Mouse (Mus musculus): ENCODE measurements around the gene Olfr1051. TPM values are rescaled to one million over a fixed set of nuclear protein-coding genes. Genes with fewer than 3 reads are reported as not detected.
"Not testable (repeated sequence)": the region's sequence is repeated elsewhere in the genome, so short reads cannot be mapped to it uniquely, and the experiment has no call there.

The Olfr1051 gene
- not detected in 2 replicates for polyA plus RNA-seq (2015; fragmentation: Nextera tagmentation; extraction: Ambion mirVana)

DNA sequence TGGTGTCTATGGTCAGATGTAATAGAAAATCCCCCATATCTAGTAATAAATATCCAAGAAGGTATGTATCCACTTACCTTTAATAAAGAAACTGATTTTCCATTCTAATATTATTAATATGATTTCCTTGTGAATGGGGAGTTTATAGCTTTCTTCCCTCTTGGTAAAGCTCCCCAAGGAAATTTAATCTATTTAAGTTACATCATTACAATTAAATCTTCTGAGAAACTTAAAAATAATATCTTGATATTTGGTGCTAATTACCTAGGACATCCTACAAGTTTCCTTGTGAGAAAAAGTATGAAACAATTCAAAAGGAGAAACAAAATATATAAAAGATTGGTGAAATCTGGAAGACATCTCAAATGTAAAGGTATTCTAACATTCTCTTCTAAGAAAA is at the start of gene Olfr1051:
Gene Olfr1051, minus strand, starts transcription at position 101 of the 400 bp plus-strand sequence.
- not testable (repeated sequence) for H3K9me3 ChIP-seq; H3K4me3 ChIP-seq; H3K4me2 ChIP-seq; H3K27me3 ChIP-seq; H3K27ac ChIP-seq (replicated peaks); H3K4me1 ChIP-seq (replicated peaks); ATAC-seq (ENCODE audit: low FRiP score, low read depth); H3K36me3 ChIP-seq; H3K9ac ChIP-seq

DNA sequence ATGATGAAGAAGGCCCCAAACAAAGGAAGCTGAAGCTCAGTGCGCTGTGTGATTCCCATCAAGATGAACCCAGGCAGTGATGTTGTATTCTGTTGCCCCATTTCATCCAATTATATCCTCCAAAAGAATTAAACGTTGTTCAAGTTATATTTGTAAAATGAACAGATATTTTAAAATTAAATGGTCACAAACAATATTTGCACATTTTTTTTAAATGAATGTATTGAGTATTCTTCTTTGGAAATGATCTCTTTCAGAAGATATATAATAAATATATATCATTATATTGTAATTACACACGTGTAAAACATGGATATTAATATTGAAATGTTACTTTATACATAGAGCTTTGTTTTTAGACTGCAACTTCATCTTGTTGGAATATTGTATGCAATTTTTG is 36.3 kb upstream of the Olfr1051 start, which contains the start of gene Olfr1053:
Gene Olfr1053, minus strand, starts transcription at position 101 of the 400 bp plus-strand sequence.
- no peaks in the 10 kb centered on the region for H3K27me3 ChIP-seq
- no peaks in the 10 kb centered on the region for H3K4me1 ChIP-seq (replicated peaks)
- no peak within 1 kb of the TSS for H3K4me3 ChIP-seq
- no peak for ATAC-seq (ENCODE audit: low FRiP score, low read depth)
- no peak within 1 kb of the TSS for H3K27ac ChIP-seq (replicated peaks)
- H3K36me3 ChIP-seq, result no peaks in the 10 kb centered on the region
- no peaks in the 10 kb centered on the region for H3K9me3 ChIP-seq
- 65% methylated on average over 3 of the region's 3 CpGs for WGBS
- H3K4me2 ChIP-seq, result no peak within 1 kb of the TSS
- H3K9ac ChIP-seq, result no peak within 1 kb of the TSS

DNA sequence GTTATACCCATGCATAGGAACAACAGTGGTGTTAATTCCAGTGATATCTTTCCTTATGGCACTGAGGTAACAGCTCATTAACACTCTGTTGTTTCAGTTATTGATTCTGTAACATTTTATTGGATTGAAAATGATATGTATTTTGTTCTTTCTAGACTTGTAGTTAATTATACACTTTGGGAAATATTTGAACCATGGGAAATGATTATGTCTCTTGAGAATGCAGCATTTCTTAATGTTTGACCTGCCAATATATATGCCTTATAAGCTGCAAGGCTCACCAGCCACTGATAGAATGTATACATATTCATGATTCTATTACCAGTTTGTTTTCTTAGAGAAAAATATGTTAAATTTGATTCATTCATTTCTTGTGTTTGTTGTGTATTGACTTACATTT is 13.3 kb upstream of the Olfr1051 start, which contains the start of gene Olfr1052:
Gene Olfr1052, plus strand, starts transcription at position 301 of the 400 bp plus-strand sequence.
- Histone ChIP-seq H3K4me3 (no peak within 1 kb of the TSS), H3K9ac (no peak within 1 kb of the TSS), H3K4me1 (replicated peaks) (no peaks in the 10 kb centered on the region), H3K27ac (replicated peaks) (no peak within 1 kb of the TSS), H3K9me3 (no peaks in the 10 kb centered on the region), H3K36me3 (no peaks in the 10 kb centered on the region), H3K4me2 (no peak within 1 kb of the TSS), H3K27me3 (no peaks in the 10 kb centered on the region)
- no peak for ATAC-seq (ENCODE audit: low FRiP score, low read depth)

DNA sequence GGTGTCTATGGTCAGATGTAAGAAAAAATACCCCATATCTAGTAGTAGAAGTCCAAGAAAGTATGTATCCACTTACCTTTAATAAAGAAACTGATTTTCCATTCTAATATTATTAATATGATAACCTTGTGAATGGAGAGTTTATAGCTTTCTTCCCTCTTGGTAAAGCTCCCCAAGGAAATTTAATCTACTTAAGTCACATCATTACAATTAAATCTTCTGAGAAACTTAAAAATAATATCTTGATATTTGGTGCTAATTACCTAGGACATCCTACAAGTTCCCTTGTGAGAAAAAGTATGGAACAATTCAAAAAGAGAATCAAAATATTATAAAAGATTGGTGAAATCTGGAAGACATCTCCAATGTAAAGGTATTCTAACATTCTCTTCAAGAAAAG is 20.7 kb downstream of the Olfr1051 start, which contains the start of gene Olfr1049:
Gene Olfr1049, minus strand, starts transcription at position 101 of the 400 bp plus-strand sequence.
- not testable (repeated sequence) for H3K4me2 ChIP-seq; H3K27ac ChIP-seq (replicated peaks); H3K4me3 ChIP-seq; H3K27me3 ChIP-seq; ATAC-seq (ENCODE audit: low FRiP score, low read depth); H3K9me3 ChIP-seq; H3K9ac ChIP-seq; H3K36me3 ChIP-seq; H3K4me1 ChIP-seq (replicated peaks)

DNA sequence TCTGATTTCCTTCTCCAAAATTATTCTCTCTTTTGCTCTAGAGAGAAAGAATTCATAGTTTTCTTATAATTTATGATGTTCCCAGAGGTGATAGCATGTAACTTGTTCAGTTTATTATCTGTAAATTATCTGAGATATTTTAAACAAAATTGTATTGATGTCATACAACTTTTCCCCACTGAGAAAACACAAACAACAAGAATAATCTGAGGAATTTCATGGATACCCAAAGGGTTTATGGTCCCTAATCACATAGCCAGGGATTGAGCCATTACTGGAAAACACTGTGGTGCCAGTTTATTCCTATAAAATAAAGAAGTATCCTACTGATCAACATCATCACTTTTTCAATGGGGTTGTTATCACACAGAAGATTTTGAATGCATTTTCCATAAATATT is 38.7 kb downstream of the Olfr1051 start, which contains the start of gene Olfr1048:
Gene Olfr1048, minus strand, starts transcription at position 101 of the 400 bp plus-strand sequence.
- H3K27ac ChIP-seq (replicated peaks), result no peak within 1 kb of the TSS
- no peak for ATAC-seq (ENCODE audit: low FRiP score, low read depth)
- no peaks in the 10 kb centered on the region for H3K9me3 ChIP-seq
- H3K9ac ChIP-seq, result no peak within 1 kb of the TSS
- H3K27me3 ChIP-seq, result no peaks in the 10 kb centered on the region
- no peak within 1 kb of the TSS for H3K4me3 ChIP-seq
- no peaks in the 10 kb centered on the region for H3K4me1 ChIP-seq (replicated peaks)
- no peaks in the 10 kb centered on the region for H3K36me3 ChIP-seq
- H3K4me2 ChIP-seq, result no peak within 1 kb of the TSS

DNA sequence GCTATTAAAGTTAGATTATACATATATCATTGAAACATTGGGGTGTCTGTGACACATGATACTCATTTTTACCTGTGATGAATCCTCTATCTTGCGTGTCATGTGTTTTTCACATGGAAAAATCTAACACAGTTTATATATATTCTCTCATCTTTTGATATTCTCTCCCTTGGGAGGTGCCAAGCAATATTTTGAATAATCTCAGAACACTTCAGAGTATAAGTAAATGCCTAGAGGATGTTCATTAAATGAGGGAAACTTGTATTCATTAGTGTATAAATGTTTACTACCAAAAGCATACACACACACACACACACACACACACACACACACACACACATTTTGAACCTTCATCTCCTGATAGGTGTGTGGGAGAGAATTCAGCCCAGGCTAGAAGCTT is 47.6 kb downstream of the Olfr1051 start, which contains the start of gene Olfr1047:
Gene Olfr1047, minus strand, starts transcription at position 101 of the 400 bp plus-strand sequence.
- H3K27ac ChIP-seq (replicated peaks), result no peak within 1 kb of the TSS
- H3K4me1 ChIP-seq (replicated peaks), result no peaks in the 10 kb centered on the region
- WGBS, result 98% methylated on average over 1 of the region's 1 CpGs
- no peaks in the 10 kb centered on the region for H3K9me3 ChIP-seq
- no peak within 1 kb of the TSS for H3K4me3 ChIP-seq
- no peak within 1 kb of the TSS for H3K4me2 ChIP-seq
- H3K27me3 ChIP-seq, result no peaks in the 10 kb centered on the region
- no peak for ATAC-seq (ENCODE audit: low FRiP score, low read depth)
- no peaks in the 10 kb centered on the region for H3K36me3 ChIP-seq
- no peak within 1 kb of the TSS for H3K9ac ChIP-seq

Other genes with a start within 250 kb of the Olfr1051 start
- gene Olfr1034, start 233.2 kb downstream of the Olfr1051 start, polyA plus RNA-seq (2015; fragmentation: Nextera tagmentation; extraction: Ambion mirVana), result not detected in 2 replicates
- gene Olfr1036, start 205.1 kb downstream of the Olfr1051 start, polyA plus RNA-seq (2015; fragmentation: Nextera tagmentation; extraction: Ambion mirVana), result not detected in 2 replicates
- gene Olfr1037, start 191.7 kb downstream of the Olfr1051 start, polyA plus RNA-seq (2015; fragmentation: Nextera tagmentation; extraction: Ambion mirVana), result not detected in 2 replicates
- gene Olfr1039, start 143.2 kb downstream of the Olfr1051 start, polyA plus RNA-seq (2015; fragmentation: Nextera tagmentation; extraction: Ambion mirVana), result not detected in 2 replicates
- gene Olfr1040, start 132.4 kb downstream of the Olfr1051 start, polyA plus RNA-seq (2015; fragmentation: Nextera tagmentation; extraction: Ambion mirVana), result not detected in 2 replicates
- gene Olfr1042, start 117.2 kb downstream of the Olfr1051 start, polyA plus RNA-seq (2015; fragmentation: Nextera tagmentation; extraction: Ambion mirVana), result not detected in 2 replicates
- gene Olfr1043, start 111.6 kb downstream of the Olfr1051 start, polyA plus RNA-seq (2015; fragmentation: Nextera tagmentation; extraction: Ambion mirVana), result not detected in 2 replicates
- gene Olfr1044, start 101.3 kb downstream of the Olfr1051 start, polyA plus RNA-seq (2015; fragmentation: Nextera tagmentation; extraction: Ambion mirVana), result not detected in 2 replicates
- not detected in 2 replicates for gene Olfr52, start 93.4 kb downstream of the Olfr1051 start, polyA plus RNA-seq (2015; fragmentation: Nextera tagmentation; extraction: Ambion mirVana)
- gene Olfr1045, start 76.1 kb downstream of the Olfr1051 start, polyA plus RNA-seq (2015; fragmentation: Nextera tagmentation; extraction: Ambion mirVana), result not detected in 2 replicates
- not detected in 2 replicates for gene Olfr1046, start 59.8 kb downstream of the Olfr1051 start, polyA plus RNA-seq (2015; fragmentation: Nextera tagmentation; extraction: Ambion mirVana)
- not detected in 2 replicates for gene Olfr1047, start 47.7 kb downstream of the Olfr1051 start, polyA plus RNA-seq (2015; fragmentation: Nextera tagmentation; extraction: Ambion mirVana)
- gene Olfr1048, start 38.8 kb downstream of the Olfr1051 start, polyA plus RNA-seq (2015; fragmentation: Nextera tagmentation; extraction: Ambion mirVana), result not detected in 2 replicates
- not detected in 2 replicates for gene Olfr1049, start 20.8 kb downstream of the Olfr1051 start, polyA plus RNA-seq (2015; fragmentation: Nextera tagmentation; extraction: Ambion mirVana)
- gene Olfr1052, start 13.4 kb upstream of the Olfr1051 start, polyA plus RNA-seq (2015; fragmentation: Nextera tagmentation; extraction: Ambion mirVana), result not detected in 2 replicates
- not detected in 2 replicates for gene Olfr1053, start 36.2 kb upstream of the Olfr1051 start, polyA plus RNA-seq (2015; fragmentation: Nextera tagmentation; extraction: Ambion mirVana)
- not detected in 2 replicates for gene Olfr1054, start 56.3 kb upstream of the Olfr1051 start, polyA plus RNA-seq (2015; fragmentation: Nextera tagmentation; extraction: Ambion mirVana)
- not detected in 2 replicates for gene Olfr1055, start 71.2 kb upstream of the Olfr1051 start, polyA plus RNA-seq (2015; fragmentation: Nextera tagmentation; extraction: Ambion mirVana)
- not detected in 2 replicates for gene Olfr1056, start 83.4 kb upstream of the Olfr1051 start, polyA plus RNA-seq (2015; fragmentation: Nextera tagmentation; extraction: Ambion mirVana)
- not detected in 2 replicates for gene Olfr1057, start 99.3 kb upstream of the Olfr1051 start, polyA plus RNA-seq (2015; fragmentation: Nextera tagmentation; extraction: Ambion mirVana)
- gene Olfr1058, start 109.5 kb upstream of the Olfr1051 start, polyA plus RNA-seq (2015; fragmentation: Nextera tagmentation; extraction: Ambion mirVana), result not detected in 2 replicates
- gene Olfr1061, start 135.0 kb upstream of the Olfr1051 start, polyA plus RNA-seq (2015; fragmentation: Nextera tagmentation; extraction: Ambion mirVana), result not detected in 2 replicates
- gene Olfr1062, start 147.7 kb upstream of the Olfr1051 start, polyA plus RNA-seq (2015; fragmentation: Nextera tagmentation; extraction: Ambion mirVana), result not detected in 2 replicates
- not detected in 2 replicates for gene Olfr1065, start 171.5 kb upstream of the Olfr1051 start, polyA plus RNA-seq (2015; fragmentation: Nextera tagmentation; extraction: Ambion mirVana)
- gene Olfr1066, start 177.2 kb upstream of the Olfr1051 start, polyA plus RNA-seq (2015; fragmentation: Nextera tagmentation; extraction: Ambion mirVana), result not detected in 2 replicates
- gene Olfr228, start 208.3 kb upstream of the Olfr1051 start, polyA plus RNA-seq (2015; fragmentation: Nextera tagmentation; extraction: Ambion mirVana), result not detected in 2 replicates
- gene Olfr1076, start 229.4 kb upstream of the Olfr1051 start, polyA plus RNA-seq (2015; fragmentation: Nextera tagmentation; extraction: Ambion mirVana), result not detected in 2 replicates

Measured in hindbrain, embryonic 15.5 days (tissue).